Mouse (Mus musculus): Measurements from ENCODE around the gene Wbp11. TPM values are rescaled to one million over a fixed set of nuclear protein-coding genes. Genes with fewer than 3 reads are reported as not detected.

Wbp11 gene
- polyA plus RNA-seq, 1 experiment from 2014 or later: 165 TPM

GRCm38 (mm10) chr6:136793831-136794525 is 34.1 kb downstream of the Wbp11 start:
- Histone ChIP-seq H3K4me1 (replicated peaks; ENCODE audit: control insufficient read depth, insufficient read depth, low read length) (no peaks in the 10 kb centered on the region), H3K4me2 (peak overlapping the region; percentile 83), H3K4me3 (ENCODE audit: low read depth, low read length) (peak overlapping the region; percentile 43), H3K36me3 (ENCODE audit: control insufficient read depth, insufficient read depth, low read length) (no peaks in the 10 kb centered on the region), H3K9me3 (ENCODE audit: control insufficient read depth, low read length) (no peaks in the 10 kb centered on the region), H3K27me3 (replicated peaks; ENCODE audit: control insufficient read depth, insufficient read depth, low read length) (no peaks in the 10 kb centered on the region), H3K27ac (ENCODE audit: low read depth, low read length) (no peak overlapping the region), H3K9ac (ENCODE audit: low read depth, low read length) (peak overlapping the region; percentile 47)
- ATAC-seq (replicated peaks; ENCODE audit: low FRiP score) (no peak), DNase-seq (ENCODE audit: low spot score) (no peak)
- under 1% methylated on average over 24 of the region's 24 CpGs for WGBS

GRCm38 (mm10) chr6:136792884-136793758 is 34.9 kb downstream of the Wbp11 start:
- peak overlapping the region; percentile 47; the same call in 1 of the 2 replicates for H3K9ac ChIP-seq (ENCODE audit: low read depth, low read length)
- ATAC-seq (replicated peaks; ENCODE audit: low FRiP score) (no peak), DNase-seq (ENCODE audit: low spot score) (no peak)
- H3K27ac ChIP-seq (ENCODE audit: low read depth, low read length): no peak overlapping the region
- 24% methylated on average over 16 of the region's 16 CpGs for WGBS
- H3K36me3 ChIP-seq (ENCODE audit: control insufficient read depth, insufficient read depth, low read length): no peaks in the 10 kb centered on the region
- H3K4me3 ChIP-seq (ENCODE audit: low read depth, low read length): peak overlapping the region; percentile 43
- H3K9me3 ChIP-seq (ENCODE audit: control insufficient read depth, low read length): no peaks in the 10 kb centered on the region
- no peaks in the 10 kb centered on the region for H3K4me1 ChIP-seq (replicated peaks; ENCODE audit: control insufficient read depth, insufficient read depth, low read length)
- H3K27me3 ChIP-seq (replicated peaks; ENCODE audit: control insufficient read depth, insufficient read depth, low read length): no peaks in the 10 kb centered on the region
- H3K4me2 ChIP-seq: peak overlapping the region; percentile 83

- 64% methylated on average over 5 of the region's 5 CpGs for WGBS
- ATAC-seq (replicated peaks; ENCODE audit: low FRiP score): no peak
- Histone ChIP-seq H3K27ac (ENCODE audit: low read depth, low read length) (no peak overlapping the region), H3K36me3 (ENCODE audit: control insufficient read depth, insufficient read depth, low read length) (no peaks in the 10 kb centered on the region), H3K4me3 (ENCODE audit: low read depth, low read length) (no peak overlapping the region), H3K4me2 (no peak overlapping the region), H3K4me1 (replicated peaks; ENCODE audit: control insufficient read depth, insufficient read depth, low read length) (no peaks in the 10 kb centered on the region), H3K9ac (ENCODE audit: low read depth, low read length) (no peak overlapping the region), H3K27me3 (replicated peaks; ENCODE audit: control insufficient read depth, insufficient read depth, low read length) (no peaks in the 10 kb centered on the region), H3K9me3 (ENCODE audit: control insufficient read depth, low read length) (no peaks in the 10 kb centered on the region)
- no peak for DNase-seq (ENCODE audit: low spot score)
Observed at GRCm38 (mm10) chr6:136789391-136789971, 38.6 kb downstream of the Wbp11 start.

GRCm38 (mm10) chr6:136782761-136783160 is 45.3 kb downstream of the Wbp11 start:
- no peak overlapping the region for H3K9ac ChIP-seq (ENCODE audit: low read depth, low read length)
- no peak overlapping the region for H3K4me2 ChIP-seq
- H3K36me3 ChIP-seq (ENCODE audit: control insufficient read depth, insufficient read depth, low read length): no peaks in the 10 kb centered on the region
- H3K4me3 ChIP-seq (ENCODE audit: low read depth, low read length): no peak overlapping the region
- H3K27ac ChIP-seq (ENCODE audit: low read depth, low read length): no peak overlapping the region
- H3K4me1 ChIP-seq (replicated peaks; ENCODE audit: control insufficient read depth, insufficient read depth, low read length): no peaks in the 10 kb centered on the region
- no peak for DNase-seq (ENCODE audit: low spot score)
- no peak for ATAC-seq (replicated peaks; ENCODE audit: low FRiP score)
- WGBS: 86% methylated on average over 9 of the region's 9 CpGs
- no peaks in the 10 kb centered on the region for H3K9me3 ChIP-seq (ENCODE audit: control insufficient read depth, low read length)
- no peaks in the 10 kb centered on the region for H3K27me3 ChIP-seq (replicated peaks; ENCODE audit: control insufficient read depth, insufficient read depth, low read length)

GRCm38 (mm10) chr6:136782146-136782545 is 45.9 kb downstream of the Wbp11 start:
- Histone ChIP-seq H3K4me2 (no peak overlapping the region), H3K36me3 (ENCODE audit: control insufficient read depth, insufficient read depth, low read length) (no peaks in the 10 kb centered on the region), H3K4me3 (ENCODE audit: low read depth, low read length) (no peak overlapping the region), H3K9ac (ENCODE audit: low read depth, low read length) (no peak overlapping the region), H3K9me3 (ENCODE audit: control insufficient read depth, low read length) (no peaks in the 10 kb centered on the region), H3K27me3 (replicated peaks; ENCODE audit: control insufficient read depth, insufficient read depth, low read length) (no peaks in the 10 kb centered on the region), H3K27ac (ENCODE audit: low read depth, low read length) (no peak overlapping the region), H3K4me1 (replicated peaks; ENCODE audit: control insufficient read depth, insufficient read depth, low read length) (no peaks in the 10 kb centered on the region)
- 88% methylated on average over 12 of the region's 12 CpGs for WGBS
- DNase-seq (ENCODE audit: low spot score) (no peak), ATAC-seq (replicated peaks; ENCODE audit: low FRiP score) (no peak)

- Histone ChIP-seq H3K4me3 (ENCODE audit: low read depth, low read length) (no peak within 1 kb of the TSS), H3K9ac (ENCODE audit: low read depth, low read length) (no peak within 1 kb of the TSS), H3K4me2 (no peak within 1 kb of the TSS), H3K36me3 (ENCODE audit: control insufficient read depth, insufficient read depth, low read length) (no peaks in the 10 kb centered on the region), H3K9me3 (ENCODE audit: control insufficient read depth, low read length) (no peaks in the 10 kb centered on the region), H3K4me1 (replicated peaks; ENCODE audit: control insufficient read depth, insufficient read depth, low read length) (no peaks in the 10 kb centered on the region), H3K27me3 (replicated peaks; ENCODE audit: control insufficient read depth, insufficient read depth, low read length) (no peaks in the 10 kb centered on the region), H3K27ac (ENCODE audit: low read depth, low read length) (no peak within 1 kb of the TSS)
- ATAC-seq (replicated peaks; ENCODE audit: low FRiP score) (no peak), DNase-seq (ENCODE audit: low spot score) (no peak)
- WGBS: 81% methylated on average over 20 of the region's 20 CpGs
Observed at GRCm38 (mm10) chr6:136781377-136781986, 46.6 kb downstream of the Wbp11 start, which contains the start of gene Gucy2c. TSS of gene Gucy2c (minus strand) at chr6:136781765.

GRCm38 (mm10) chr6:136776392-136776791 is 51.6 kb downstream of the Wbp11 start:
- 80% methylated on average over 1 of the region's 1 CpGs for WGBS
- Histone ChIP-seq H3K27me3 (replicated peaks; ENCODE audit: control insufficient read depth, insufficient read depth, low read length) (no peaks in the 10 kb centered on the region), H3K27ac (ENCODE audit: low read depth, low read length) (no peak overlapping the region), H3K4me2 (no peak overlapping the region), H3K9ac (ENCODE audit: low read depth, low read length) (no peak overlapping the region), H3K4me1 (replicated peaks; ENCODE audit: control insufficient read depth, insufficient read depth, low read length) (no peaks in the 10 kb centered on the region), H3K4me3 (ENCODE audit: low read depth, low read length) (no peak overlapping the region), H3K36me3 (ENCODE audit: control insufficient read depth, insufficient read depth, low read length) (no peaks in the 10 kb centered on the region), H3K9me3 (ENCODE audit: control insufficient read depth, low read length) (no peaks in the 10 kb centered on the region)
- ATAC-seq (replicated peaks; ENCODE audit: low FRiP score): no peak
- no peak for DNase-seq (ENCODE audit: low spot score)

GRCm38 (mm10) chr6:136769859-136770258 is 58.2 kb downstream of the Wbp11 start:
- Histone ChIP-seq H3K27ac (ENCODE audit: low read depth, low read length) (no peak overlapping the region), H3K4me2 (no peak overlapping the region), H3K27me3 (replicated peaks; ENCODE audit: control insufficient read depth, insufficient read depth, low read length) (no peaks in the 10 kb centered on the region), H3K9ac (ENCODE audit: low read depth, low read length) (no peak overlapping the region), H3K36me3 (ENCODE audit: control insufficient read depth, insufficient read depth, low read length) (no peaks in the 10 kb centered on the region), H3K4me1 (replicated peaks; ENCODE audit: control insufficient read depth, insufficient read depth, low read length) (no peaks in the 10 kb centered on the region), H3K9me3 (ENCODE audit: control insufficient read depth, low read length) (no peaks in the 10 kb centered on the region), H3K4me3 (ENCODE audit: low read depth, low read length) (no peak overlapping the region)
- WGBS: 76% methylated on average over 7 of the region's 7 CpGs
- DNase-seq (ENCODE audit: low spot score) (no peak), ATAC-seq (replicated peaks; ENCODE audit: low FRiP score) (no peak)

Measured in liver, embryonic 11.5 days (tissue).